Mouse (Mus musculus) kidney, adult 2 months (tissue): ENCODE results near the gene Zfr2. TPM values are rescaled to one million over a fixed set of nuclear protein-coding genes. Genes with fewer than 3 reads are reported as not detected.
A peak's percentile ranks its signal among the peaks of the same experiment; 100 is the strongest.

ENCODE experiments used
- DNase-seq: peaks from one replicate; pipeline ENCODE4 v3.0.0; 2021
- H3K27ac ChIP-seq: fragments of 200-500 bp; 2 replicates; pipeline ENCODE4 v1.5.1; 2012; ENCODE audit warnings: low read depth, low read length, control low read depth, inconsistent platforms; ENCODE audit not compliant: insufficient read depth
- H3K27me3 ChIP-seq: fragments of 200-500 bp; replicated peaks from 2 replicates; pipeline ENCODE4 v1.6.1; 2012; ENCODE audit warnings: mild to moderate bottlenecking, moderate library complexity, low read length, inconsistent platforms; ENCODE audit not compliant: control insufficient read depth, insufficient read depth
- H3K36me3 ChIP-seq: fragments of 200-500 bp; 2 replicates; pipeline ENCODE4 v1.6.1; 2012; ENCODE audit warnings: mild to moderate bottlenecking, moderate library complexity, low read length, inconsistent platforms; ENCODE audit not compliant: control insufficient read depth, insufficient read depth
- H3K4me1 ChIP-seq: fragments of 200-500 bp; 2 replicates; pipeline ENCODE4 v1.6.1; 2011; ENCODE audit warnings: low read length; ENCODE audit not compliant: control insufficient read depth, insufficient read depth
- H3K4me3 ChIP-seq: fragments of 200-500 bp; 2 replicates; pipeline ENCODE4 v1.5.1; 2011; ENCODE audit warnings: mild to moderate bottlenecking, low read depth, low read length, control low read depth; ENCODE audit not compliant: insufficient read depth
- CTCF ChIP-seq: fragments of 200-500 bp; conservative IDR thresholded peaks from 2 replicates; pipeline ENCODE4 v1.5.1; 2011; ENCODE audit warnings: low read depth, mild to moderate bottlenecking, control low read depth, low read length, moderate library complexity, mixed read lengths; ENCODE audit not compliant: insufficient read depth, insufficient read length
- POLR2A ChIP-seq: fragments of 200-500 bp; IDR thresholded peaks from one replicate; pipeline ENCODE4 v1.6.1; 2011; ENCODE audit warnings: low read depth, low read length, control low read depth
- WGBS: fragments of 180-500 bp; shearing (Covaris S2); methylation state at CpG from one replicate; pipeline ENCODE4 v1.1.7; 2018; 5-methylcytosine and 5-hydroxymethylcytosine counted together
- polyA plus RNA-seq: library from polyadenylated mRNA; depleted of rRNA; stranded (reverse); fragments of >200 nt; gene quantifications from 2 replicates; pipeline ENCODE4 v1.2.3, GENCODE M21; 2012; rRNA removed

The Zfr2 gene
- polyA plus RNA-seq = 4.6 and 6.0 TPM in 2 replicates

- H3K4me3 ChIP-seq = peak within 1 kb of the TSS; percentile 69
- DNase-seq = peak; percentile 93
- WGBS = 8% methylated on average over 29 of the region's 29 CpGs
- H3K36me3 ChIP-seq = no peaks in the 10 kb centered on the region
- no peak within 1 kb of the TSS for H3K27ac ChIP-seq
- H3K27me3 ChIP-seq = no peaks in the 10 kb centered on the region
- TF ChIP-seq CTCF (no peak), POLR2A (peak; percentile 52)
- H3K4me1 ChIP-seq = 0 out of 2 replicates have a peak, but pooled peaks cover 3% of the 10 kb centered on the region
Measured at GRCm38 (mm10) chr10:81232580-81233225, at the start of gene Zfr2. TSS of gene Zfr2 (plus strand) at chr10:81233155.

GRCm38 (mm10) chr10:81183805-81184204 lies 49.1 kb upstream of the Zfr2 start, which contains the start of gene 4930442H23Rik:
TSS of gene 4930442H23Rik (minus strand) at chr10:81183849.
- H3K27me3 ChIP-seq = no peaks in the 10 kb centered on the region
- no peak for TF ChIP-seq POLR2A
- TF ChIP-seq CTCF = no peak
- H3K36me3 ChIP-seq = peaks cover 12% of the 10 kb centered on the region
- no peak for DNase-seq
- peak within 1 kb of the TSS; percentile 83 for H3K27ac ChIP-seq
- H3K4me3 ChIP-seq = peak within 1 kb of the TSS; percentile 74
- 73% methylated on average over 5 of the region's 5 CpGs for WGBS
- peaks cover 3% of the 10 kb centered on the region; the same call in 1 of the 2 replicates for H3K4me1 ChIP-seq

- WGBS = 40% methylated on average over 4 of the region's 4 CpGs
- no peaks in the 10 kb centered on the region for H3K27me3 ChIP-seq
- H3K27ac ChIP-seq = no peak overlapping the region
- DNase-seq = no peak
- no peak for TF ChIP-seq POLR2A
- no peak for TF ChIP-seq CTCF
- no peak overlapping the region for H3K4me3 ChIP-seq
- peaks cover 8% of the 10 kb centered on the region; the same call in 1 of the 2 replicates for H3K36me3 ChIP-seq
- H3K4me1 ChIP-seq = peaks cover 3% of the 10 kb centered on the region; the same call in 1 of the 2 replicates
Measured at GRCm38 (mm10) chr10:81184765-81185164, 48.2 kb upstream of the Zfr2 start.

- H3K27me3 ChIP-seq = no peaks in the 10 kb centered on the region
- no peak overlapping the region for H3K27ac ChIP-seq
- H3K4me3 ChIP-seq = no peak overlapping the region
- no peaks in the 10 kb centered on the region; the same call in 1 of the 2 replicates for H3K36me3 ChIP-seq
- 88% methylated on average over 9 of the region's 9 CpGs for WGBS
- no peak for DNase-seq
- peaks cover 5% of the 10 kb centered on the region; the same call in 1 of the 2 replicates for H3K4me1 ChIP-seq
- TF ChIP-seq CTCF (no peak), POLR2A (no peak)
Measured at GRCm38 (mm10) chr10:81187161-81187560, 45.8 kb upstream of the Zfr2 start.

- Histone ChIP-seq H3K36me3 (no peaks in the 10 kb centered on the region), H3K27ac (no peak overlapping the region), H3K4me1 (peaks cover 3% of the 10 kb centered on the region; the same call in 1 of the 2 replicates), H3K4me3 (no peak overlapping the region), H3K27me3 (no peaks in the 10 kb centered on the region)
- TF ChIP-seq CTCF = no peak
- no peak for TF ChIP-seq POLR2A
- WGBS = 87% methylated on average over 26 of the region's 26 CpGs
- DNase-seq = no peak
Measured at GRCm38 (mm10) chr10:81189821-81190220, 43.1 kb upstream of the Zfr2 start.

- Histone ChIP-seq H3K4me3 (no peak overlapping the region), H3K27ac (no peak overlapping the region), H3K36me3 (no peaks in the 10 kb centered on the region), H3K4me1 (peaks cover 3% of the 10 kb centered on the region; the same call in 1 of the 2 replicates), H3K27me3 (no peaks in the 10 kb centered on the region)
- 70% methylated on average over 31 of the region's 31 CpGs for WGBS
- no peak for DNase-seq
- TF ChIP-seq POLR2A (no peak), CTCF (peak; percentile 41; the same call in 1 of the 2 replicates)
Measured at GRCm38 (mm10) chr10:81190236-81190911, 42.6 kb upstream of the Zfr2 start.

GRCm38 (mm10) chr10:81190912-81191321 lies 42.0 kb upstream of the Zfr2 start:
- no peak for DNase-seq
- Histone ChIP-seq H3K4me3 (no peak overlapping the region), H3K36me3 (no peaks in the 10 kb centered on the region), H3K27ac (no peak overlapping the region), H3K27me3 (no peaks in the 10 kb centered on the region), H3K4me1 (peaks cover 3% of the 10 kb centered on the region; the same call in 1 of the 2 replicates)
- 57% methylated on average over 6 of the region's 6 CpGs for WGBS
- TF ChIP-seq POLR2A (no peak), CTCF (peak; percentile 49)
